Mouse (Mus musculus) adipocyte (in vitro differentiated cells): Measurements from ENCODE around the gene Porcn.

Source experiments
- DNase-seq: peaks from one replicate; pipeline ENCODE4 v3.0.0-alpha.2; 2016; ENCODE audit warnings: low spot score

The Porcn gene

GRCm38 (mm10) chrX:8206694-8207197 is 421 bp upstream of the Porcn start:
- DNase-seq: no peak

- no peak for DNase-seq
Observed at GRCm38 (mm10) chrX:8205551-8205950, 774 bp downstream of the Porcn start.

- DNase-seq: no peak
Observed at GRCm38 (mm10) chrX:8205088-8205487, 1.2 kb downstream of the Porcn start.

- no peak for DNase-seq
Observed at GRCm38 (mm10) chrX:8204076-8204475, 2.2 kb downstream of the Porcn start.

GRCm38 (mm10) chrX:8203105-8203504 is 3.2 kb downstream of the Porcn start:
- DNase-seq: no peak

- no peak for DNase-seq
Observed at GRCm38 (mm10) chrX:8193419-8193723, 13.0 kb downstream of the Porcn start, which contains the start of gene Ebp. Gene Ebp, minus strand, starts transcription at chrX:8193512.

- peak; percentile 81 for DNase-seq
Observed at GRCm38 (mm10) chrX:8192640-8193418, 13.5 kb downstream of the Porcn start.

GRCm38 (mm10) chrX:8192126-8192639 is 14.1 kb downstream of the Porcn start:
- DNase-seq: no peak

GRCm38 (mm10) chrX:8182871-8183540 is 23.3 kb downstream of the Porcn start:
- DNase-seq: no peak

GRCm38 (mm10) chrX:8179646-8180045 is 26.7 kb downstream of the Porcn start:
- DNase-seq: no peak

GRCm38 (mm10) chrX:8178871-8179270 is 27.5 kb downstream of the Porcn start:
- DNase-seq: no peak

GRCm38 (mm10) chrX:8175504-8176385 is 30.6 kb downstream of the Porcn start, which contains the start of gene Tbc1d25:
Gene Tbc1d25, minus strand, starts transcription at chrX:8176181.
- peak; percentile 92 for DNase-seq

GRCm38 (mm10) chrX:8175169-8175503 is 31.2 kb downstream of the Porcn start:
- DNase-seq: no peak

GRCm38 (mm10) chrX:8167716-8168647 is 38.3 kb downstream of the Porcn start:
- DNase-seq: no peak

- DNase-seq: no peak
Observed at GRCm38 (mm10) chrX:8164471-8164870, 41.9 kb downstream of the Porcn start.

GRCm38 (mm10) chrX:8163076-8163475 is 43.2 kb downstream of the Porcn start:
- no peak for DNase-seq

GRCm38 (mm10) chrX:8145153-8145991 is 61.0 kb downstream of the Porcn start, which contains the start of gene Rbm3:
Gene Rbm3, minus strand, starts transcription at chrX:8145880.
- peak; percentile 91 for DNase-seq
